Mouse (Mus musculus) forebrain, postnatal 0 days (tissue): ENCODE data around the gene Nmb. TPM values are rescaled to one million over a fixed set of nuclear protein-coding genes. Genes with fewer than 3 reads are reported as not detected.
A peak's percentile ranks its signal among the peaks of the same experiment; 100 is the strongest.

ENCODE experiments used
- ATAC-seq: fragments of 200-750 bp; cut with Nextera tagmentation; 2 replicates; pipeline ENCODE4 v1.8.0; 2017; ENCODE audit warnings: mild to moderate bottlenecking, moderate library complexity
- DNase-seq: peaks from one replicate; pipeline ENCODE4 v3.0.0-alpha.2; 2015
- H3K27ac ChIP-seq: fragments of 300-500 bp; sonication (generic); 2 replicates; pipeline ENCODE4 v1.5.1; 2014; ENCODE audit warnings: low read depth, mild to moderate bottlenecking, antibody characterized with exemption, low read length, moderate library complexity, mixed read lengths
- H3K27me3 ChIP-seq: fragments of 300-500 bp; sonication (generic); 2 replicates; pipeline ENCODE4 v1.6.1; 2014; ENCODE audit warnings: mild to moderate bottlenecking, low read length, mixed read lengths; ENCODE audit not compliant: insufficient read depth
- H3K36me3 ChIP-seq: fragments of 300-500 bp; sonication (generic); 2 replicates; pipeline ENCODE4 v1.6.1; 2014; ENCODE audit warnings: mild to moderate bottlenecking, moderate library complexity; ENCODE audit not compliant: insufficient read depth
- H3K4me1 ChIP-seq: fragments of 300-500 bp; sonication (generic); 2 replicates; pipeline ENCODE4 v1.6.1; 2014; ENCODE audit warnings: antibody characterized with exemption; ENCODE audit not compliant: insufficient read depth
- H3K4me2 ChIP-seq: fragments of 300-500 bp; sonication (generic); 2 replicates; pipeline ENCODE4 v1.6.1; 2014; ENCODE audit warnings: low read depth, mild to moderate bottlenecking, moderate library complexity
- H3K4me3 ChIP-seq: fragments of 300-500 bp; sonication (generic); 2 replicates; pipeline ENCODE4 v1.5.1; 2014; ENCODE audit warnings: low read depth, low read length, mixed read lengths
- H3K9ac ChIP-seq: fragments of 300-500 bp; sonication (generic); 2 replicates; pipeline ENCODE4 v1.6.1; 2014; ENCODE audit warnings: mild to moderate bottlenecking
- H3K9me3 ChIP-seq: fragments of 300-500 bp; sonication (generic); 2 replicates; pipeline ENCODE4 v1.6.1; 2016; ENCODE audit warnings: low read length
- CTCF ChIP-seq: sonication (generic); IDR thresholded peaks from 2 replicates; pipeline ENCODE4 v1.5.1; 2016; ENCODE audit warnings: antibody characterized with exemption, control low read depth, low read depth
- WGBS: fragments of 180-500 bp; shearing (Covaris S2); extraction: QIAGEN DNeasy Blood & Tissue Kit; methylation state at CpG from one replicate; pipeline ENCODE4 v1.1.7; 2014; 5-methylcytosine and 5-hydroxymethylcytosine counted together
- polyA plus RNA-seq: library from polyadenylated mRNA; unstranded; fragments of >200 nt; fragmentation: Nextera tagmentation; extraction: Ambion mirVana; gene quantifications from 2 replicates; pipeline ENCODE4 v1.2.1, GENCODE M21; 2015
- total RNA-seq: library from RNA; depleted of rRNA; stranded (reverse); fragments of >200 nt; gene quantifications from 2 replicates; pipeline ENCODE4 v1.2.3, GENCODE M21; 2014; rRNA removed

Nmb gene
- total and polyA plus RNA-seq, 2 experiments from 2014 or later, result 8.6 to 10.9 TPM

- Histone ChIP-seq H3K4me2 (peak overlapping the region; percentile 72), H3K27me3 (no peaks in the 10 kb centered on the region)
- DNase-seq, result peak; percentile 82
Observed at GRCm38 (mm10) chr7:80860227-80860626, 44.6 kb downstream of the Nmb start.

GRCm38 (mm10) chr7:80857181-80857580 is 47.7 kb downstream of the Nmb start:
- Histone ChIP-seq H3K9ac (no peak overlapping the region), H3K4me2 (no peak overlapping the region), H3K27ac (no peak overlapping the region), H3K36me3 (no peaks in the 10 kb centered on the region), H3K4me3 (no peak overlapping the region), H3K4me1 (peaks cover 11% of the 10 kb centered on the region), H3K27me3 (no peaks in the 10 kb centered on the region), H3K9me3 (no peaks in the 10 kb centered on the region)
- DNase-seq, result peak; percentile 67
- 27% methylated on average over 6 of the region's 6 CpGs for WGBS
- TF ChIP-seq CTCF, result peak; percentile 78
- no peak for ATAC-seq

More at GRCm38 (mm10) chr7:80860227-80860626, 44.6 kb downstream of the Nmb start:
- H3K27ac ChIP-seq, result peak overlapping the region; percentile 21
- WGBS, result under 1% methylated on average over 13 of the region's 13 CpGs
- no peak for TF ChIP-seq CTCF
- 0 out of 2 replicates have a peak, but pooled peaks cover 9% of the 10 kb centered on the region for H3K36me3 ChIP-seq
- H3K4me3 ChIP-seq, result peak overlapping the region; percentile 86
- peaks cover 22% of the 10 kb centered on the region for H3K4me1 ChIP-seq
- peak; percentile 76 for ATAC-seq
- no peaks in the 10 kb centered on the region for H3K9me3 ChIP-seq
- H3K9ac ChIP-seq, result peak overlapping the region; percentile 99

GRCm38 (mm10) chr7:80855316-80855715 is 49.6 kb downstream of the Nmb start:
- Histone ChIP-seq H3K9me3 (no peaks in the 10 kb centered on the region), H3K4me2 (no peak overlapping the region), H3K27ac (no peak overlapping the region; the same call in 1 of the 2 replicates), H3K4me1 (peaks cover 4% of the 10 kb centered on the region; the same call in 1 of the 2 replicates), H3K9ac (no peak overlapping the region), H3K4me3 (no peak overlapping the region), H3K36me3 (no peaks in the 10 kb centered on the region), H3K27me3 (no peaks in the 10 kb centered on the region)
- no peak for TF ChIP-seq CTCF
- DNase-seq, result peak; percentile 22
- peak; percentile 38 for ATAC-seq

DNA sequence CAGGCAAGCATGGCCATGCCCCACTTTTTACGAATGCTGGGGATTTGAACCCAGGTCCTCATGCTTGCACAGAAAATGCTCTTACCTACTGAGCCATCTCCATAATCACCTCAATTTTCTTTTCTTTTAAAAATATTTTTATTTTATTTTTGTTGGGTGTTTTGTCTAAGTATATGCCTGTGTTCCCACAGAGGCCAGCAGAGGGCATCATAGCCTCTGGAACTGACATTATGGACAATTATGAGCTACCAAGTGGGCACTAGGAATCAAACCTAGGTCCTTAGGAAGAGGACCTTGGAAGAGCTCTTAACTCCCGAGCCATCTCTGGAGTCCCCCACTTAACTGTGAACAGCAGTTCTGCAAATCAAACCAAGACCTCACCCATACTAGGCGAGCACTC is 51.7 kb downstream of the Nmb start:
- no peak overlapping the region for H3K4me3 ChIP-seq
- no peak overlapping the region for H3K4me2 ChIP-seq
- H3K9ac ChIP-seq, result no peak overlapping the region
- no peak for TF ChIP-seq CTCF
- DNase-seq, result no peak
- H3K36me3 ChIP-seq, result no peaks in the 10 kb centered on the region
- no peak overlapping the region for H3K27ac ChIP-seq
- ATAC-seq, result no peak
- H3K4me1 ChIP-seq, result no peaks in the 10 kb centered on the region
- WGBS, result 98% methylated on average over 3 of the region's 3 CpGs
- no peaks in the 10 kb centered on the region for H3K27me3 ChIP-seq
- H3K9me3 ChIP-seq, result no peaks in the 10 kb centered on the region

Other genes with a start within 250 kb of the Nmb start
- 14.8 and 17.8 TPM in 2 replicates for gene Crtc3, start 216.2 kb downstream of the Nmb start, total RNA-seq
- gene Crtc3, start 216.2 kb downstream of the Nmb start, polyA plus RNA-seq, result 10.6 and 14.2 TPM in 2 replicates
- gene Iqgap1, start 79.1 kb downstream of the Nmb start, total RNA-seq, result 30.1 and 35.9 TPM in 2 replicates
- 8.6 and 11.5 TPM in 2 replicates for gene Iqgap1, start 79.1 kb downstream of the Nmb start, polyA plus RNA-seq
- gene Zscan2, start 44.2 kb downstream of the Nmb start, total RNA-seq, result 29.1 and 38.3 TPM in 2 replicates
- gene Zscan2, start 44.2 kb downstream of the Nmb start, polyA plus RNA-seq, result 1.6 and 3.3 TPM in 2 replicates
- gene Wdr73, start 3.8 kb downstream of the Nmb start, total RNA-seq, result 48.4 and 54.0 TPM in 2 replicates
- gene Wdr73, start 3.8 kb downstream of the Nmb start, polyA plus RNA-seq, result 38.6 and 41.2 TPM in 2 replicates
- 64.6 and 72.5 TPM in 2 replicates for gene Sec11a, start 42.7 kb upstream of the Nmb start, total RNA-seq
- 133 and 140 TPM in 2 replicates for gene Sec11a, start 42.7 kb upstream of the Nmb start, polyA plus RNA-seq
- gene Zfp592, start 88.6 kb upstream of the Nmb start, total RNA-seq, result 22.0 and 22.1 TPM in 2 replicates
- gene Zfp592, start 88.6 kb upstream of the Nmb start, polyA plus RNA-seq, result 3.9 and 5.2 TPM in 2 replicates
- gene Alpk3, start 152.5 kb upstream of the Nmb start, total RNA-seq, result 0.43 TPM in 1 of 2 replicates, not detected in the other
- 0.04 and 0.07 TPM in 2 replicates for gene Alpk3, start 152.5 kb upstream of the Nmb start, polyA plus RNA-seq
- gene Slc28a1, start 209.7 kb upstream of the Nmb start, total RNA-seq, result 0.48 TPM in 1 of 2 replicates, not detected in the other
- gene Slc28a1, start 209.7 kb upstream of the Nmb start, polyA plus RNA-seq, result 0.12 TPM in 1 of 2 replicates, not detected in the other